Mouse (Mus musculus) frontal cortex, postnatal 25 days (tissue): ENCODE data around the gene Tmem108.

Experiments used
- DNase-seq, 2 experiments: peaks; one replicate each; pipeline ENCODE4 v3.0.0; 2022; ENCODE audit warnings: low spot score in 2 of 2

The Tmem108 gene

DNA sequence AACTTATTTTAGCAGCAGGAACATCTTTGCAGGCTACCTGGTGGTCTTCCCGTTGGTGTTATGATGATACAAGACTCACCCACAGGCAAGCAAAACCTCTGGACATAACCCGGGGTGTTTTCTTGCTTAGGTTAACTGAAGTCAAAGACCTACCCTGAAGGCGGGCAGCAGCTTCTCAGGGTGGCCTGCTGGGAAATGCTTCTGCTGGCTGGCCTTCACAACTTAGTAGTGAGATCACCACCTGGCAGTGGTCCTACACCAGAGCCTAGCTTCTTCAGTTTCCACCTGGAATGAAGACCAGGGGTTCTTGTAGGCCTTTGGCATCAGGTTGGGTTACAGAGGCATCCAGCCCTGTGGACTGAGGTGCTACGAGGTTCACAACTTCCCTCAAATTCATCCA lies 169.7 kb downstream of the Tmem108 start:
- no peak for DNase-seq

- no peak for DNase-seq
These were observed 170.8 kb downstream of the Tmem108 start for GRCm38 (mm10) chr9:103590801-103591200.

GRCm38 (mm10) chr9:103584865-103585264 lies 176.8 kb downstream of the Tmem108 start:
- no peak for DNase-seq

DNA sequence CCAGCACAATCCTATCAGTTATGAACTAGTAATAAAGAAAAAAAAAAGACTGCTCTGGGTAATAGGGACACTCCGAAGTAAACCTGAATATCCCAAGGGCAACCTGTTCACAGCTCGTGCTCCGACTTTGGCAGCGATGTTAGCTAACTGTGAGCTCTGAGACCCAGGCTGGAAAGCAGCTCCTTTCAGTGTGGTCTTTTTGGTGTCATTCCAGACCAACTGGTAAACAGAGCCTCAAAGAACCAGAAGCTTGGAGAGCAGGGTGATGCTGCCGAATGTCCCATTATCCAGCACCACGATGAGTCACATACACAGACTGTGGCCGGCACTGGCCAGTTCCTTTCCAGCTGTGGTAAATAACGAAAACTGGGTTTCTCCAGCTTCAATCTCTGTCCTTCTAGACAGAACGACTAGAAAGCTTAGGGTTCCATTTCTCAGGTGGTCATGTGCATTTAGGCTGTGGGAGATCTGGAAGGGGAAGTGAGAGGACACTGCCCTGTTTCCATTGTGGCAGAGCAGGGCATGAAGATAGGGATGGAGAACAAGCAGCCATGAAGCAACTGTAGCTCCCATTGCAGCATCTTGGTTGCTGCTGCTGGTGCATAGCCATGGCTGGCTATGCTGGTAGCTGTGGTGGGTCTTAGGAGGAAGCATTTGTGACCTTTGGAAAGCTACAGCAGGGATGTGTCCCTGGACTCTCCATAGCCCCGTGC lies 179.2 kb downstream of the Tmem108 start:
- no peak for DNase-seq

- DNase-seq = no peak
These were observed 181.0 kb downstream of the Tmem108 start for GRCm38 (mm10) chr9:103580621-103581020.

GRCm38 (mm10) chr9:103580186-103580585 lies 181.5 kb downstream of the Tmem108 start:
- DNase-seq = no peak

DNA sequence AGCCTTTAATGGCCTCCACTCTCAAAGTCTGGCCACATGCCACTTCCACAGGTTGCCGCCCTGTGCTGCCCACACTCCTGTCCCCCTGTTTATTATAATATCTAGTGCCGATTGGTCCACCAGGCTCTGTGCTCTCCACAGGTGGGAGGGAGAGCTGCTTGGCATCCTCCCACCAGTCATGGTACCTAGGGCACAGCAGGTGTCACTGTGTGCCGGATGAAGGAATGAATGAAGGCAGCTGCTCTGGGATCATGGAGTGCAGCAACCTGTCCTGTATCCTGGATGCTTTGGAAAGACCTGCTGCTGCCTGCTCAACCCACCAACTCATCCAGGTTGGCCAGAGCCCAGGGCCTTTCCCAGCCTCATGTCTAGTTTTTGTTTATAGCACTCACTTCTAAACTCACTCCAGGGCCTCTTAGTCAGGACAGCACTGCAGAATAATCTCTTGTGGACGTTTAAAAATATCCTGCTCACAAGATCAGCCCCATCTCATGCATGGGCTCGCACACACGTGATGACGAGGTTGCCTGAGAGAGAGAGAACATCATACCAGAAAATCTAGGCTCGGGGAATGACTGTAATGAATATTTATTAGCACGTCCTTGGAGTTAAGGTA lies 182.1 kb downstream of the Tmem108 start:
- no peak for DNase-seq

DNA sequence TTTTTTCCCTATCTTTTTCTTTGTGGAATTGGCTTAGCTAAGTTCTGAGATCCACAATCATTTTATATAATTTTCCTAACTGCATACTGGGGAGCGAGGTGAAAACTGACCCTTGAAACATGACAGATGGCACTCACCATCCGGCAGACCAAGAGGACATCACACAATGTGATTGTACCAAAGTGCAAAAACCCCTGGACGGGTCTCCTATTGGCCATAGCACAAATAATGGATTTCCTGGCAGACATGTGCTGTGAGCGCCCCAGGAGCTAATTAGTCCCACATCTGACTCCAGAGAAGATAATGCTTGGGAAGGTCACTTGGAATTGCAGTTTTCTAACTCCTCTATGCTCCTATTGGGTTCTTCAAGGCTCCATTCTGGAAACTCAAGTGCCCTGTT lies 183.9 kb downstream of the Tmem108 start:
- no peak for DNase-seq

DNA sequence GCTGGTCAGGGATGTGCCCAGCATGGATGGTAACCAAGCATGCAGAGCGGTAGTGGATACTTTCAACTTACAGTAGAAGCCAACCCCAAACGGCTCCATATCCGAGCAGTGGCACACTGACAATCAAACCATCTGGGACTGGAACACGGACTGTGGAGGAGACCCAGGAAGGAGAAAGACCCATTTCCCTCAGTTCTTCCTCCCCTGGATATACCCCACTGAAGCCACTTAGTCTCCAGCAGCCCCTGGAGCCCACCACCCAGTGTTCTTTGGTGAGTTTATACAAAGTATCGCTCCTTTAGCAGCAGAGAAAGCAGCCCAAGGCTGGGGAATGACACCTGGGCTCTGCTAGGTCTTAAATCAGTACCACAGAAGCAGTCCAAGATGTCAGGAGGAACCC lies 184.5 kb downstream of the Tmem108 start:
- no peak for DNase-seq

DNA sequence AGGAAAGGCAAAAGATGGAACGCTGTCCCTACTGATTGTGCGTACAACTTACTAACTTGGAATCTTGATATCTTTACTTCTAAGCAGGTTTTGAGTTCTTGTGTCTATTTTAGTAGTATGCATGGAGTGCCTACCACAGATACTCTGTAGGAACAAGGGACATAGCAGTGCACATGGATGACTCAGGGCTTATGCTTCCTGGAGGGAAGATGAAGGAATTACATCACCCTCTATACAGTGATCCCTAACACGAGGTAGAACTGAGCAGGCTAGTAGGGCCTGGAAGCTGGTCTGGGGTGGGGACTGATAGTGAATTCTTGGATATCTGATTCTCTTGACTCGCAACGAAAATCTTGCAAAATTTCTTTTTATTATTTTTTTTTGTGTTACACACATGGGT lies 185.7 kb downstream of the Tmem108 start:
- DNase-seq = no peak

DNA sequence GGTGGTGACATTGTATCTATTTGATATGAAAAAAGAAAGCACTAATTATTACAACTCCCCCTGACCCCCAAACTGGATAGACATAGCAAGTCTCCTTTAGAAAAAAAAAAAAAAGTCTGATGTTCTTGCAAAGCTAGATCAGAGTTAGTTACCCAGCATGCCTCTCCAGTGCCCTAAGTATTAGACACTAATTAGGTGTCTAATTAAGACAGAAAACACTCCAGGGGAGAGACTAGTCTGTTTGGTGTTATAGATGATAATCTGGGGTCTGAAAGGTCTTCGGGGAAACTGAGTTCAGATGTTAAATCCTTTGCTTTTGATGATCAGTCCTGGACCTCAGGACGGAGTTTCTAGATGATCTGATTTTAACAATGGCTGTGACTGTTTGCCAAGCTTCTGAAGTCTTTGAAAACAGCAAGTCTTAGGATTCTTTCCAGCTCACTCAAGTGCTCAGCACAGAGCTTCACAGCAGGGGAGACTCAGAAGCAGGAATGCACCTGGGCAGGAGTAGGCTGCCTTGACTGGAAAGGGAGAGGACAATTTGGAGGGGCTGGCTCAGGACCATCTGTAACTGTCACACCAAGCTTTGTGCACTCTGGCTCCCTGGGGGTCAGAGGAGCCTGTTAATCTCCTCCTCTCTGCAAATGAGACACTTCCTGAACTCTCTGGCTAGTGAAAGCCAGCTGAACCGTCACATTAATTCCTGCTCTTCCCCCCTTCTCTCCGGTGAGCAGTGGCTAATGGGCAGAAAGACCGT lies 187.5 kb downstream of the Tmem108 start:
- no peak for DNase-seq

GRCm38 (mm10) chr9:103570158-103570741 lies 191.4 kb downstream of the Tmem108 start:
- DNase-seq = no peak

GRCm38 (mm10) chr9:103568983-103569382 lies 192.7 kb downstream of the Tmem108 start:
- DNase-seq = no peak

GRCm38 (mm10) chr9:103565186-103565585 lies 196.5 kb downstream of the Tmem108 start:
- no peak for DNase-seq

DNA sequence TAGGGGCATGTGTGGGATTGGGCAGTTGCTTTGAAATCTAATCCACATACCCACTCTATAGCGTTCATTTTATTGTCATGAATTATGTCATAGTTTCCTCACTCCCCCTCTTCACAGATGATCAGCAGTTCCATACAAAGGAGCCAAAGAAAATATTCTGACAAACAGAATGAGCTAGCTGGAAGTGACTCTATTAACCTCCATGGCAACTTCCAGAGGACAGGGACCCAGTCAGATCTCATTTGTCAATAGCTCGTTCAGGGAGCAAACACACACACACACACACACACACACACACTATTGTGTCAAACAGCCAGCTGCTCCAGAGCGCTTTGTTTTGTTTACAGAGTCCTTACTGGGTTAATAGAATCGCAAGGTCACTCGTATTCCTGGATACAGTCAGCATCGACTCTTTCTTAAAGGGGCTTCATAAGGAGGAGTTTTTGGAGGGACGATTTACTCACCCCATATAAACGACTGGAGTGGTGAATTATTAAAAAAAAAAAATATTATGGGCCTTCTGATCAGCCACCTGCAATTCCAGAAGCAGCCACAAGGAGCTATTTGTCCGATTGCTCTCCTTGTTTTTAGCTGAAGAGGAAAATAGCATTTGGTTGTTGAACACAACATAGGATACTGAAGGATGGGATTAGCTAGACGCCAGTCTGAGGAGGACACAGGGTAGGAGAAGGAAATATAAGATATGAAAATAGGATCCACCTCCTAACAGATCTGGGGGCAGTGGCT lies 197.6 kb downstream of the Tmem108 start:
- no peak for DNase-seq

DNA sequence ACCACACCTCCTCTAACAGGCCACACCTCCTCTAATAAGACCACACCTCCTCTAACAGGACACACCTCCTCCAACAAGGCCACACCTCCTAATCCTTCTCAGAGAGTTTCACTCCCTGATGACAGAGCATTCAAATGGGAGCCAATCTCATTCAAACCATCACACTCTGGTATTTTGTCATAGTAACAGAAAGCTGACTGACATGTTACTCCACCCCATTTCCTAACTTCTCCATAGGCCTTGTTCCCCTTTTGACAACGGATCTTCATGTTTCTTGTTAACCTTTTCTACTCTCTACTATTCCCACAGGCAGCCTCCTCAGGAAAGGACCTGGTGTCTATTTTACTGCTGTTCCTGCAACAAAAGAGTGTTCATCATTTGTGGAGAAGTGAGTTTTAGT lies 199.6 kb downstream of the Tmem108 start:
- no peak for DNase-seq

- no peak for DNase-seq
These were observed 202.9 kb downstream of the Tmem108 start for GRCm38 (mm10) chr9:103558741-103559140.

DNA sequence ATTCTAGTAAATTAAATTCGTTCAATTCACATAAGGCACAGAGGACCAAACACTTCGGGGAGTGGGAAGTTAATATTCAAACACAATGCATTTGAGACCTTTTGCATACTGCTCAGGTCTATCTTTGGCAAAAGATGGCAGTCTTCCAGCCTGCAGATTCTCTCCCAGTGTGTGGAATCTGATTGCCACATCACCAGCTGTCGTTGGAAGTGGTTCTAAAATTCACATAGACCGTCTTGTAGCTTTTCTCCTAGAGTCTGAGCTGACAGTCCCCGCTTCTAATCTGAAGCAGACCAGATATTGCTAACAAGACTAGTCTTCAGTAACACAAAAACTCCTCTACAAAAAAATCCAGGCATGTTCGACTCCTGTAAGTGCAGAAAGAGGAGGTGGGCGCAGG lies 203.4 kb downstream of the Tmem108 start:
- peak in 1 of 2 experiments; percentile 50 for DNase-seq

- DNase-seq = no peak
These were observed 204.6 kb downstream of the Tmem108 start for GRCm38 (mm10) chr9:103557085-103557484.

DNA sequence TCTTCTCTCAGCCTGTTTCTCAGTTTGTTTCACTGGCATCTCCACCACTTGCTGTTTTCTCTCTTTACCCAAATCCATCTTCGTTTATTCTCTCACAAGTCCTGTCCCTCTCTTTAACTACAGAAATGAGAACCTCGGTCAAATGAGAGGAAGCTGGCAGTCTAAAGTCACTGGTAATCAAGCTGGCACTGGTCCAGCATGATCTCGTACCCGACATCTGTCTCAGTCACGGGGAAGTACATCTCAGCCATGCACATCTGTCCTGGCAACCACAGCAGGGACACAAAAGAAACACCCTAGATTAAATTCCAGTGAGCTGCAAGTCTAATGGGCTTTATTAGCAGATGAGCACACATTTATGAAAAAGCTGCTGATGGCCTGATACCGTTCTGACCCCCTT lies 206.3 kb downstream of the Tmem108 start:
- DNase-seq = no peak

- DNase-seq = no peak
These were observed 210.9 kb downstream of the Tmem108 start for GRCm38 (mm10) chr9:103550661-103551248.
